Mouse (Mus musculus): ENCODE measurements around the gene Parp4. TPM values are rescaled to one million over a fixed set of nuclear protein-coding genes. Genes with fewer than 3 reads are reported as not detected.

Parp4 gene
- total RNA-seq (2021): 10 to 100 TPM; 16.7 to 22.4 TPM
- long read RNA-seq, experiment 1, partial matches to known transcripts: 3 of 3 reads
- long read RNA-seq, experiment 1, other reads (novel, unspliced or antisense): 0 of 3 reads
- long read RNA-seq, experiment 2, full-length matches to known transcripts: 1 of 5 reads
- long read RNA-seq, experiment 2, partial matches to known transcripts: 2 of 5 reads
- long read RNA-seq, experiment 2, other reads (novel, unspliced or antisense): 2 of 5 reads

- peak; percentile 91 for DNase-seq (ENCODE audit: low spot score)
These were observed at the start of gene Parp4, which contains the start of gene Cenpj for GRCm38 (mm10) chr14:56575416-56575815. Gene Parp4, plus strand, starts transcription at chr14:56575619. Gene Cenpj, minus strand, starts transcription at chr14:56575425.

DNA sequence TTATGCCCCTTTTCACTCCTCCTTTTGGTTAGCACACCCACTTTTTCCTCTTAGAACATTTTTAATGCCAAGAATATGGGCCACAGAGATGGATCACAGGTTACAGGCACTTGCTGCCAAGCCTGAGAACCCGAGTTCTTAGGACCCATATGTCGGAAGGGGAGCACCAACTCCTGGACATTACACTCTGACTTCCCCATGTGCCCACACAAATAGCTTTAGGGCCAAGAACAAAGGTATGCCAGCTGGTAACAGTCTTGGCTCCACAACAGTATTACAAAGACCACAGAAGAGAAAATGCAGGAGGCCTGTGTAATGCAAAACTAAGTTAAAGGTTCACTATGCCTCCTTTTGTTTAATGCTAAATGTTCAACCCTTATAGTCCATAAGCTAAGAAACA lies 44.6 kb upstream of the Parp4 start:
- no peak for DNase-seq (ENCODE audit: low spot score)

- no peak for DNase-seq (ENCODE audit: low spot score)
These were observed 30.5 kb upstream of the Parp4 start for GRCm38 (mm10) chr14:56544946-56545345.

DNA sequence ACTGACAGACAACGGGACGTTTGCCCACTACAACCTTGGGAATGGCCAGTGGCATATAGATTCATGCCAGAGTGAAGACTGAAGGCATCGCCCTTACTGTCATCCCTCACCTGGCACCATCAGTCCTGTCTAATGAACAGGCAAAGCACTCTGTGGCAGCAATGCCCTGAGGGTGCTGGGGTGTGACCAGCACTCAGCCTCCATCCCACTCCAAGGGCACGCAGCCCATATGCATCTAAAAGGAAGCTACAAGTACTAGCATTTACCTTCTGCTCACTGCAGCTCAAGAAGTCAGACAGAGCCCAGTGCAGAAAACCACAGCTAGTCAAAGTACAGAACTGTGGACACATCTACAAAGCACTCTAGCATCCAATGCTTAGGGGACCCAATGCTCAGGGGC lies 29.9 kb upstream of the Parp4 start:
- no peak for DNase-seq (ENCODE audit: low spot score)

GRCm38 (mm10) chr14:56550960-56551359 lies 24.5 kb upstream of the Parp4 start:
- no peak for DNase-seq (ENCODE audit: low spot score)

DNA sequence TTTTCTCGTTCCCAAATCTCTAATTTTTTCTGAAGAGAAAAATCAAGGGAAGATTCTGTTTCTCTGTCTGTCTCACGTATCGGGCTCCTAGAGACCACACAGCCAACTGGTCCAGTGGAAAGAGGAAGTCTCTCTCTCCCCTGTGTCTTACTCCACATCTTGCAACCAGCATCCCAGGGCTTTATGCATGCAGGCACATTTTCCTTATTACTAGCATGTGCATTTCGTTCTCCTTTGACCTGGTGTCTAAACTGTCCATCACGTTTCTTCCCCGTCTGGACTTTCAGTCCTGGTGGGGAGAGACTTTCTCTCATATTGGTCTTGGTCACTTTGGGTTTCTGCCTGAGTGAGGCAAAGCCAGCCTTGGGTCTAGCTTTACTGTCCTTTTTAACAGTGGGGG lies 22.5 kb upstream of the Parp4 start:
- no peak for DNase-seq (ENCODE audit: low spot score)

DNA sequence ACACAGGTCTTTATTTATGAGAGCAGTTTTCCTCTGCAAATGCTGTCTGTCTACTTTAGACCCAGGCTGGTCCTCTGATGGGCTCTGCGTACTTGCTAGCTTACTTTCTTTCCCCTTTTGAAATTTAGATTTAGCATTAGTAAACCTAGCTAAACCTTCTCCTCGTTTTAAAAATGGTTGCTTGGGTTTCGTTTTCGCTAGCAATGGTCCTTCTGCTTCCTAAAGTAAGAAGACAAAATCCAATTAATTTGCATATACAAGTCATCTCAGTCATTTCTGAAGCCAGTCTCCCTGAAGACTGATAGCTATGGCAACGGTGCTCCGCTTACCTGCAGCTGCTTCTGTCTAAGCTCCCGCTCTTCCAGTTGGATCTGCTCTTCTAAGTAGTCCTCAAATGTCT lies 22.1 kb upstream of the Parp4 start:
- DNase-seq (ENCODE audit: low spot score): no peak

DNA sequence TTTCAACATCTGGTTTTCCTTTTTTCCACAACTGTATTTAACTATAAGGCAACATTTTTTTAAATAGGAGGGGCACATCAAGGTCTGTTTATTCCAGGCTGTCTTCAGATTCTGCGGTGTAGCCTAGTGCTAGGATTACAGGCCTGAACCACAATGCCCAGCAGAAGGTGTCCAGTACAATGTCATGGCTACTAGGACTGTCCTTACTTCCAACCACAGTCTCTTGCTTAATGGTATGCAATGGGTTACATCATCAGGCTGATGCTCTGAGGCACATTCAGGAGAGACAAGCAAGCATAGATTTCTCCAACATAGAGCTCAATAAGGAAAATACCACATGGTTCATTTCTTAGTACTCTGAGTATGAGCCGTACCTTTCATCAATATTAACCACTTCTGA lies 20.7 kb upstream of the Parp4 start:
- DNase-seq (ENCODE audit: low spot score): no peak

- no peak for DNase-seq (ENCODE audit: low spot score)
These were observed 16.3 kb upstream of the Parp4 start for GRCm38 (mm10) chr14:56559134-56559533.

DNA sequence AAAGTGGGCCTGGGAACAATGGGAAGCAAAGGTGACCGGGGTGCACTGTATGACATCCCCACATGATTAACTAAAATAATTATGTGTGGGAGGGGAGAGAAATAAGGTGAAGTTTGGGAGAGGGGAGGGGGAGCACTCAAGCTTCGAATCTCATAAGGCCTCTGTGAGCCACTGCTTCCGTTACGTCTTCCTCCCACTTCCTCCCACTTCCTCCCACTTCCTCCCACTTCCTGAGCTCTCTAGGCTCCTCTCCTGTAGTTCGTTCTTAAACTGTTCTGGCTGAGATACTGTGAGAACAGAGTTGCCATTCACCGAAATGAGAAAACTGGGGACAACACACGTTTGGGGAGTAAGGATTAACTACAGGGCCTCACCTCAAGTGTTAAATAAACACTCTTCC lies 7.9 kb upstream of the Parp4 start:
- DNase-seq (ENCODE audit: low spot score): no peak

DNA sequence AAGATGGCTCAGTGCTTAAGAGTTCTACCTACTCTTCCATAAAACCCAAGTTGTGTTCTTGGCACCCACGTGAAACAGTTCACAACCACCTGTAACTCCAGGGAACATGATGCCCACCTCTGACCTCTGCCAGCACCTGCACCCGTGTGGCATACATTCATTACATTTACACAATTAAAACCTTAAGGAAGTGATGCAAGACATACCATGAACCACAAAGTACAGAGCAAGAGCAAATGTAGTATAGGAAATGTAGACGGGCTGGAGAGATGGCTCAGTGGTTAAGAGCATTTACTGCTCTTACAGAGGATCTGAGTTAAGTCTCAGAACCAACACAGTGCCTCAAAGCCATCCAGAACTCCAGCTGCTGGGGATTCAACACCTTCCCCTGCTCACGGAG lies 6.4 kb upstream of the Parp4 start:
- DNase-seq (ENCODE audit: low spot score): no peak

DNA sequence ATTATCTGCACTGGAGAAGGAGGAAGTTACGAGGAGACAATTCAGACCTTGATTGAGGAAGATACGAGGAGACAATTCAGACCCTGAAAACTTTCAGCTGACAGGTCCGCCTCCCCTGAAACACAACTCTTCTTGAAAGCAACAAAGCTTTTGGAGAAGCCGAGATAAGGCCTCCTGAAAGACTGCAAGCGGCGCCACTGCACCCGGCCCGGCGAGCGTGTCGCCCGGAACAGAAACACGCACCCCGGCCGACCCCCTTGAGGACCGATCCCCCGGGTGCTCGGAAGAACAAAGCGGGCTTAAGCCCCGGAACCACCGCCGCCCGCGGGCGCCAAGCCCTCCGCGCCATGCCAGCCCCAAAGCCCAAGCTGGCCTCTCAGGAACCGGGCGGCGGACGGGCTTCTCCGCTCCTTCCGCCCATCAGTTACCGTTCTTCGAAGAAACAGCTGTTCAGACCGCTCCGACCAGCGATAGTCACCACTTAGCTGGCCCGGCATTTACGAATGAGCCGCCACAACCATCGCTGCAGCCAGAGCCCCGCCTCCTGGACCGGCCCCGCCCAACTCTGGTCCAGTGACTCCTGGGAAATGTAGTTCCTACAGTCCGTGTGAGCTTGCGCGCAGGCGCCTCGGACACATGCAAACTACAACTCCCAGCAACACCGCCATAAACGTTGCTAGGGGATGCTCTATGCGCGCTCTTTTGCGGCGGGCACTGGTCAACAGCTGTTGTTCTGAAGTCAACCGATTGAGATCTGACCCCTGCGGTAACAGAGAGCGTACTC lies 3.9 kb upstream of the Parp4 start:
- DNase-seq (ENCODE audit: low spot score): peak; percentile 96

DNA sequence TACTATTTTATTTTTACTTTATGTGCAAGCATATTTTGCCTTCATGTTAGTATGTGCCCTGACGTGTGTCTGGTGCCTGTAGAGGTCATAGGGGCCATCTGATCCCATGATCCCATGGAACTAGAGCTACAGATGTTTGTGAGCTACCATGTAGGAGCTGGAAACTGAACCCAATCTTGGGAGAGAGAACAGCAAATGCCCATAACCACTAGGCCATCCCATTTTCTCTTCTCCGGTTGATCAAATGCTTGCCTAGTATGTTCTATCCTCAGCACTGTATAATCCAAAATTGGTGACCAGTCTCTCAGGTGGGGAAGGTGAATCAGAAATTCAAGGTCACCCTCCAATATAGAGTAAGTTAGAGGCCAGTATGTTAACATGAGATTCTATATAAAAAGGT lies 2.9 kb upstream of the Parp4 start:
- DNase-seq (ENCODE audit: low spot score): no peak

- no peak for DNase-seq (ENCODE audit: low spot score)
These were observed 816 bp downstream of the Parp4 start for GRCm38 (mm10) chr14:56575969-56576901.

- DNase-seq (ENCODE audit: low spot score): no peak
These were observed 3.6 kb downstream of the Parp4 start for GRCm38 (mm10) chr14:56579011-56579410.

DNA sequence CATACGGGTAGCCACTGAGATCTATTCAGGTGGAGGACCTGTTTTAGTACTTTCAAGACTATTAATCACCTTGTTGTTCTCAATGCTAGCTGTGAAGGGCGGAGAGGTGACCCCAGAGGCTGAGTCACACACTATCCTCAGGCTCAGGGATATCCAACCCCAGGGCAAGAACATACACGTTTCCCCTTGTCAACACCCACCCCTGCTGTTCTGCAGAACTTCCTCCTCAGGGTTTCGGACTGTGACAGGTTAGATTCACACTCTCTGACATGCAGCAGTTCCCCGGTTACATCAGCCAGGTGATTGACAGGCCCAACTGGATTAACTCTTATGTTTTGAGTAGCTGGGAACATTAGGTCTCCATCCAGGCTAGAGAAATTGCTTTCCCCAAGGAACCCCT lies 5.7 kb downstream of the Parp4 start:
- peak; percentile 34 for DNase-seq (ENCODE audit: low spot score)

GRCm38 (mm10) chr14:56582294-56582693 lies 6.9 kb downstream of the Parp4 start:
- DNase-seq (ENCODE audit: low spot score): no peak

DNA sequence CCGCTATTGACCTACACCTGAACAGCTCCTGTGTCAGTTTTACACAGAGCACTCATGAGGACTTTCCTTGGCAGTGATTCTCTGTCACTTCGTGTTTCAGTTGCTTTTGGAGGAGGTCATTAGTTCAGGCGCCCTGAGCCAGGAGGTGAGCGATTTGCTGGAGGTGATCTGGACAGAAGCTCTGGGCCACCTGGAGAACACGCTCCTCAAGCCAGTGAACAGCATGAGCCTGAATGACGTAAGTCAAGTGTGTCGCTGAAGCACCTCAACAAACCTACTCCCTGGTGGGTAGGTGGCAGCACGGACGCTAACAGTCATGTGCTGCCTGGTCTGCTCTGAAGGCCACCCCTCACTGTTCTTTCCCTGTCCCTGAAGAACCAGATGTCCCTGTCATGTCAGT lies 16.8 kb downstream of the Parp4 start:
- DNase-seq (ENCODE audit: low spot score): no peak

- DNase-seq (ENCODE audit: low spot score): no peak
These were observed 19.4 kb downstream of the Parp4 start for GRCm38 (mm10) chr14:56594811-56595210.

DNA sequence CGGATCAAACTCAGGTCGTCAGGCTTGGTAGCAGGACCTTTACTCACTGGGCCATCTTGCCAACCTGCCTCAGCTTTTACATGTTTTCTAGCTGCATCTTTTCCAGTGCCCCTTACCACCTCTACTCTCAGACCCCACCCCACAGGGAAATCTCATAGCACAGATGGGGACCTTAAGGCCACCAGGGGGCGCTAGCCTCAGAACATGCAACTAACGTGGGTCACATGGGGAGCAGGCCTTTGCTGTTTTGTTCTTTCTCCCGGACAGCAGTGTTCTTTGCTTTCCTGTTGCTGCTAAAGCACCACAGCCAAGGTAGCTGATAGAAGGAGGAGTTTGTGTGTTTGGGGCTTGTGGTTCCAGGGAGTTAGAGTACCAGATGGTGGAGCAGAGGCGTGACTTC lies 23.3 kb downstream of the Parp4 start:
- peak; percentile 30 for DNase-seq (ENCODE audit: low spot score)

DNA sequence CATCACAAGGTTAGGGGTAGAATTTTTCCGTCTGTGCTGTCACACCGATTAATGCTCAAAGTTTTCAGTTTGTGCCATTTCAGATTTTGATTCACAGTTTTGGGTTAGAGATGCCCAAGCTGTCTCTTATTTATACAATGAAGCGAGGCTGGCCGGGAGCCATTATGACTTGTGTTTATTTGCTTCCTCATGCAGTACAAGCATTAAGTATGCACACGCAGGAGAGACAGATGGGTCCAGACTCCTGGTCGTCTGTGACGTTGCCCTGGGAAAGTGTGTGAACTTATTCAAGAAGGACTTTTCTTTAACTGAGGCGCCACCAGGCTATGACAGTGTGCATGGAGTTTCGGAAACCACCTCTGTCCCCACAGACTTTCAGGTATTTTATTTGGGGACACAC lies 26.6 kb downstream of the Parp4 start:
- no peak for DNase-seq (ENCODE audit: low spot score)

- DNase-seq (ENCODE audit: low spot score): no peak
These were observed 29.0 kb downstream of the Parp4 start for GRCm38 (mm10) chr14:56604438-56604837.
